Mouse (Mus musculus): Measurements from ENCODE around the gene Nt5c.

Nt5c gene

DNA sequence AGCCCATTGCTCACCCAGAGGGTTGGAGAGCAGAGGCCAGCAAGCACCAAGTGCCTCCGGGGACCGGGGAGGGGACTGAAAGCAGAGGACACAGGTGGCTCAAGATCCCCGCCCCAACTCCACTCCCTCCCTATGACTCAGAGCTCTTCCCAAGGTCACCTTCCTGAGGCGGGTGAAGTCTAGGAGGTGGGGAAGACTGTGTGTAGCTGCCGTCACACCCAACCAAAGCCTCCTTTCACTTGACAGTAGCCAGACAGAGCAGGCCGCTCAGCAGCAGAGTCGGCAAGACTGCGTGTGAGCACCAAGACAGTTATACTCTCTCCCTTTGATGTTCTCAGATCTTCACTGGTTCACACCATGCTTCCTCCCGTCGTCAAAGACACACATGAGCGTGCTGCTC lies 28.3 kb downstream of the Nt5c start:
- DNase-seq = no peak

DNA sequence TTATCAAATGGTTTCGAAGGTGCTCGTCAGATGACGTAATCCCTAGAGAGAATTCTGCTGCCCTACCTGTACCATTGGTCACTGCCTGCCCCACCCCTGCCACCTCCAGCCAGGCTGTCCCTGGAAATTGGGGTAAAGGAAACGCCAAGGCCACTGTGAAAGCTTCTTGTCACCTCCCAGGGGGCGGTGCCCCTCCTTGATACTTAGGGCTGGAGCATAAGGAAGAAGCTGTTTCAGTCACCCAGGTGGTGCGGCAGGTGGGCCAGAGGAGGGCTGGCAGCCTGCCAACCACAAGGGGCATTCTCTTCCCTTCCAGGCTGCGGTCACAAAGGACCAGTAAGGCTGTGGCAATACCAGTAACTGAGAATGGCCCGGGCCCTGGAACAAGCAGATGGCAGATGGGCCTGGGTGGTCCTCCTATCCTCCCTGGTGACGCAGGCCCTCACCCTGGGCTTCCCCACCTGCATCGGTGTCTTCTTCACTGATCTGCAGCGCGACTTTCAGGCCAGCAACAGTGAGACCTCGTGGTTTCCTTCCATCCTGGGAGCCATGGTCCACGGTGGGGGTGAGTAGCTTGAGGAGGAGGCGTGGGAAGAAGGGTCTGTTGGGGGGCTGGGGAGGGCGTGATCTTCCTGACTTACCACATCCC lies 29.3 kb downstream of the Nt5c start, which contains the start of gene Slc16a5:
Gene Slc16a5 (plus strand): TSS at position 232 of the 649 bp plus-strand sequence.
- DNase-seq = no peak

DNA sequence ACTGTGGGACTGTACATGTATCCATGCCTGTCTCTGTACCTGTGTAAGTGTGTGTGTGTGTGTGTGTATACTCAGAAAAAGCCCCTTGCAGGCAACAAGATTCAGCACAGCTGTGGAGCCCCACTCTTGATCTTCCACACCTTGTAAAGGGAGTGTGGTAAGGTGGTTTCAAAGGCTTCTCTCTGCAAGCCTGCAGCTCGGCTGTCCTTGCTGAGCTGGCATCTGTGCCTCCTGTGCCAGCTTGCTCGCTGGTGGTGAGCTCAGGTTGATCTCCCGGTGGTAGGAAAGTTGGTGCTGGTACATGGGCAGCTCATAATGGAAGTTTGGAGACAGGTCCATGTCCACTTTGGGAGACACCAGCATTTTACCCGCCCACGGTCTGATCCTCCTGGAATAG lies 29.8 kb downstream of the Nt5c start:
- no peak for DNase-seq

DNA sequence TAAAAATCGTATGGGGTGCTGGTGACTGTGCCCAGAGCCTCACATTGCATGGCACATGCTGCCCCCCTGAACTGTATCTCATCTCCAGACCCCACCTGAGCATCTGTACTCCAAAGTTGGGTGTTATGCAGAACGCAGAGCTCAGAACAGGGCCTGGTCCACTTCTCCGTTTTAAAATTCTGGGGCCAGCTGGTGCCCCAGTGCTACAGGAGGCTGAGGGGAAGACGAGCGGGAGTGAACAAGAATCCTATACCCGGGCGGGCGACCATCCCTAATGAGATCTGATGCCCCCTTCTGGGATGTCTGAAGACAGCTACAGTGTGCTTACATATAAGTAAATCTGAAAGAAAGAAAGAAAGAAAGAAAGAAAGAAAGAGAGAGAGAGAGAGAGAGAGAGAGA lies 30.7 kb downstream of the Nt5c start:
- DNase-seq = peak; percentile 81

DNA sequence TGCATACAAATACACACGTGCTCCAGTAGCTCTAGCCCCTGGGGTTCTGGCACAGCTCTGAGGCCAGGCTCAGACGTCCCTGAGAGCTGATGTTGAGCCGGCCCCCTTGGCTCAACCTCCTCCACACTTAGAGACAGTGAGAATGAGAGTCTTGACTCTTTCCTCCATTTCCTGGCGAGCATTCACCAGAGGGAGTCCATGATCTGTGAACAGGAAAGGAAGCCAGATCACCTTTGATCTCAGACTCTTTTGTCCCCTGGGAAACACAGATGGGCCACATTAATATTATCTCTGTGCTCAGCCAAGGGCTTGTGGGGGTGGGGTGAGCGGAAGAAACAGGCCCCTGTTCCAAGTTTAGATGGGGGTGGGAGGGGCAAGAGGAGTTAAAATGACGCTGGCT lies 34.3 kb downstream of the Nt5c start:
- peak; percentile 93 for DNase-seq

DNA sequence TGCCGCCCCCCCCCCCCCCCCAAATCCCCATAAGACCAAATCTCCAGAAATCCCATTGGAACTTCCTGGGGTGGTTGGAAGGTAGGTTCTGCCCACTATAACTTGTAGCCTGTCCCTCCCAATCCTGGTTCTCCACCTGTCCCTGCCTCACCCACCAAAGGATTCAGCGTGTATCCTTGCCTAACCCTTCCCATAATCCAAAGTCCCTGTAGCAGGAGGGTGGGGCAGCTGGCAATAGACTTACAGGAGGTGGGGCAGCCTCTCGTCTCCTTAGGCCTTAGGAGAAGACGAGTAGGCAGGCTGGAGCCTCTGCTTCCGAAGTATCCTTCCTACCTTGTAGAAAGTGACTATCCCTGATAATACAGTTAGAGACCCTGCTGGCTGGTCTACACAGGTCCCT lies 35.5 kb downstream of the Nt5c start:
- peak; percentile 70 for DNase-seq

DNA sequence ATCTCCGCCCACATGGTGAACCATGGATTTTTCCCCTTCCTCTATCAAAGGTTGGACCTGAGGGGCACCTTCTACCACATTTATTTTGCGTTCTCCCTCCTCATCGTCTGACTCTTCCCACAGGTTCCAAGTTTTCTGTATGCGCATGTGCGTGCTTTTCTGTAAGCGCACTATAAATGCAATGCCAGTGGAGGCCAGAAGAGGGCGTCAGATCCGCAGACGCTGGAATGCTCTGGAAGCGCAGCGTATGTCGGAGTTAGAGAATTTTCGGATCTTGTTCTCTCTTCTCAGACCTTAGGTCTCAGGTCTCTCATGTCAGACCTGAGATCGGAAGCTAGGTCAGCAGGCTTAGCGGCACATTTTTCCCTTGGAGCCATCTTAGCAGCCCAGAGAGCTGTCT lies 36.0 kb downstream of the Nt5c start:
- DNase-seq = peak; percentile 68

DNA sequence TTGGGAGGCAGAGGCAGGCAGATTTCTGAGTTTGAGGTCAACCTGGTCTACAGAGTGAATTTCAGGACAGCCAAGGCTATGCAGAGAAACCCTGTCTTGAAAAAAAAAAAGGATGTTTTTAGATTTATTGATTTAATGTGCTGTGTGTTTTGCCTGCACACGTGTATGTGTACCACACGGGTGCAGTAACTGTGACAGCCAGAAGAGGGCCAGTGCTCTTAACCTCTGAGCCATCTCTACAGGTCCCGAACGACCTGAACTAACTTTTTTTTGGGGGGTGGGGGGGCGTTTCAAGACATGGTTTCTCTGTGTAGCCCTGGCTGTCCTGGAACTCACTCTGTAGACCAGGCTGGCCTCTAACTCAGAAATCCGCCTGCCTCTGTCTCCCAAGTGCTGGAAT lies 36.8 kb downstream of the Nt5c start:
- DNase-seq = peak; percentile 49

DNA sequence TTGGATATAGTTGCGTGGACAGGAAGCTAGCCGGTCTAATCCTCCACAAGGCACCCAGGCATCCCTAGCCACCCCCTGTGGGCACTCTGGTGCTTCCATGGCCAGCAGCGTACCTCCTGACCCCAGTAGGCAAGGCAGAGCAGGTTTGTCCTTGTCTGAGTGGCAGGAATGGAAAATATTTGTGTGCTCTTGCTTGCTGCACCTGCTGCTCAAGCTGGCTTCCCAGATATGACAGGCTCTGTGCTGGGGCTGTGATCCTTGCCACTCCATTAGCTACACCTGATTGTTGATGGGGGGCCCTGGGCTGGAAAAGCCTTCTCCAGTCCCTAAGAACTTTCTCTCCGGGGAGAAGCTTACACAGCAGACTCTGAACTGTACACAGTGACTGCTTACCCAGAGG lies 38.4 kb downstream of the Nt5c start:
- no peak for DNase-seq

DNA sequence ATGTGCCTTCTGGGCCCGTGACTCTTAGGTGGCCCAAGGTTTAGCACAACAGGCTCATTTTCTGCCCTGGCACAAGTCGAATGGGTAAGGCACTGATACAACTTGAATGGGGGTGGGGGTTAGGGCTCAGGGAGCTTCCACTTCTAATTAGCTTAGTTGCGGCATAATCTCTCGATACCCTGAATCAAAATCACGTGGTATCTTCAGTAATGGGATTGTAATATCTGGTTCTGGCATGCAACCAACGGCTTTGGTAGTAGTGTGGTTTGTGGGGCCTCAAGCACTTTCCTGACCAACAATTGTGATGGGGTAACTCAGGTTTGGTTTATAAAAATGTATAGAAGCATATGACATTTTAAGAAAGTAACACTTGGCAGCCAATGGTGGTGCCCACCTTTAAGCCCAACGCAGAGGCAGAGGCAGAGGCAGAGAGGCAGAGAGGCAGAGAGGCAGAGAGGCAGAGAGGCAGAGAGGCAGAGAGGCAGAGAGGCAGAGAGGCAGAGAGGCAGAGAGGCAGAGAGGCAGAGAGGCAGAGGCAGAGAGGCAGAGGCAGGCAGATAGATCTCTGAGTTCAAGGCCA lies 39.3 kb downstream of the Nt5c start:
- no peak for DNase-seq

DNA sequence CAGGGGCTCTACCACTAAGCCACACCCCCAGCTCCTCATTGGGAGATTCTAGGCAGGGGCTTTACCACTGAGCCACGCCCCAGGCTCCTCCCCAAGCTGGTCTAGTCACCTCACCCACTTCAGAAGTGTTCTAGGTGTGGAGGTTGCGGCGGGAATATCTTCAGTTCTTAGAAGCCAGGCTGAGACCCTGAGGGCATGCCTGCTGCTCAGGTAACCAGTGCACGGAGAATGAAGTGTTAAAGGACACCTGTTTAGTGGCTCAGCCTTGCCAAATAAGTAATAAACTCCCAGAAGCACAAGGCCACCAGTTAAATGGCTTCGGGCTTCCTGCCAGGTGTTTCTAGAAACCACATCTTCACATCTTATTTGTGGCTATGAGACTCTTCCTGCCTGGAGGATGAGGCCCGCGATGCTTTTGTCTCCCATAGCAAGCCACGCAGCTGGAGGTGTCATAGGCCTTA lies 39.9 kb downstream of the Nt5c start:
- peak; percentile 65 for DNase-seq

DNA sequence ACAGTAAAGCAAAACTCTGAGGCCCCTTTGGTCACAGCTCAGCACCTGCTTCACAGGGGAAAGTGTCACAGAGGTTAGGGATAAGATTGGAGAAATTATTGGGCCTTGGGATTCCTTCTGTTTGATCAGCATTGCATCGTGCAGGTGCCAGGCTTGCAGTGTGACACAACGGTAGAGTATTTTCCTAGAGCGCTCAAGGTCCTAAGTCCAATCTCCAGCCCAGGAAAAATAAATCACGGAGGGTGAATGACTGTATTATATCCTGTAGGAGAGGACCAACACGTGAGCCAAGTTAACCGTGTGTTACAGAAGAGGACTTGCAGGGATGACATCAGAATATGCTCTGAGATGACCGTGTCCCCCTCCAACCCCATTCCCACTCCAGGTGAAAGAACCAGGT lies 41.5 kb downstream of the Nt5c start:
- no peak for DNase-seq

DNA sequence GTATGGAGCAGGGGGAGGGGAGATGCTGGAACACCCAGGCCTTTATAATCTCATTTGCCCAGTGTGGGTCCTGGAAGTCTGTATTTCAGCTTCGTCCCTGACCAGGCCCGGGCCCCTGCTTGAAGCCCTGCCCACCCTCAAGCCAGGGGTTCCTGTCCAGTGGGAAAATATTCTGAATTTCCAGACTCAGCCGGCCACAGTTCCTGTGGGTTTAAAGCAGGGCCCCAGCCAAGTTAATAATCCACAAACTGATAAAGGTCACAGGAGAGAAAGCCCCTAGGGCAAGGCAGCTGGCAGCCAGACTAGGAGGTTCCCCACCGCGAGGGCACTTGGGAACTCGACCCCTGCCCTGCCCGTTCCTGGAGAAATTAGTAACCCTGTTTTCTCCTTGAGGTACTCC lies 42.7 kb downstream of the Nt5c start:
- peak; percentile 87 for DNase-seq

DNA sequence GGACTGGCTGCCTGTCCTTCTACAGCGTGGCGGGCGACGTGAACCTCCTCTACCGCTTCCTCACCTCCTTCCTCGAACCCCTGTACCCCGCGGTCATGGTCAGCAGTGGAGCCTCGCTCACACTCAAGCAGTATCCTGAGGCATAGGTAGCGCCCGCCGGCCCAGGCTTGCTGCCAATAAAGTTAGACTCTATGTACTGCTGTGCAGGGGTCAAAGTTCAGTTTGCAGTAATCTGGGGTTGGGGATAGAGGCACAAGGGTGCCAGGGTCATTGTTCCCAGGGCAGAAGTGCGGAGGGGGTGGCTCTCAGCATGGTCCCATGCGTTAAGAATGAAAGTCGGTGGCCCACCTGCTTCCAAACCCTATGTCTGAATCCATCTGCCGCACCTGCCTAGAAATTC lies 43.6 kb downstream of the Nt5c start:
- DNase-seq = no peak

DNA sequence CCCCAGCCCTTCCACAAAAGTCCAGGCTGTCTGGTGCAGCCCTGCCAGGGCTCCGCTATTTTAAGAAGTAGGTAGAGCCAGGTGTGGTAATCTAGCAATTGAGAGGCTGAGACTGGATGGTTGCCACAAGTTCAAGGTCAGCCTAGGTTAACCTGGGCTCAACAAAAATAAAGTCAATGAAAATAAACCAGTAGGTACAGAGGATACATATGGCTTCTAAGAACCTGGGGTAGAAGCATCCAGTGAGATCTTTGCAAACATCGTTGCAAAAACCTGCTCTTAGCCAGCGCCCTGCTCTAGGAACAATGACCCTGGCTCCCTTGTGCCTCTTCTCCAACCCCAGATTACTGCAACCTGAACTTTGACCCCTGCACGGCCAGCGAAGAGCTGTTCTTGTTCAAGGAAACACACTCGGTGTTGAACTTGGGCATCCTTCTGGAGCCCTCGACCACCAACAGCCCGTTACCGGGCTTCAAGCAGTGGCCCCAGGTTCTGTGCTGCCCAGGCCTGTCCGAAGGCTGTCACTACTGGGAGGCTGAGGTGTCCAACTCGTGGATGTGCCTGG lies 44.3 kb downstream of the Nt5c start:
- no peak for DNase-seq

DNA sequence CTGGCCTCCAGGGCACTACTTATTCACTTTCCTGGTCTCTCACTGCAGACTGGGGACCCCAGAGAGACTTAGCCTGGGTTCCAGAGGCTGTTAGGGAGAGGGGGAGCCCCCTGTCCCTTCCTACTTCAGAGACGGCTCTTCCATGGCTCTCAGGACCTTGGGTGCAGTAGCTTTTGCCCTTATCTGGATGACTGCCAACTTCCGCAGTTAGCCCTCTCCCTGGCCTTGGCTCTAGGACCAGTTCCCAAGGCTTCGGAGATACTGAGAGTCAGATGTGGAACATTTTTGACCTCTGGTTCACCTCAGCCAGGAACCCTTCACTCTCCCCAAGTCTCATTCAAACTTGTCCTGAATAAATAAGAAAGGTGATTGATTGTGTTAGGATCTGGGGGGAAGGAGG lies 44.8 kb downstream of the Nt5c start:
- peak; percentile 94 for DNase-seq

DNA sequence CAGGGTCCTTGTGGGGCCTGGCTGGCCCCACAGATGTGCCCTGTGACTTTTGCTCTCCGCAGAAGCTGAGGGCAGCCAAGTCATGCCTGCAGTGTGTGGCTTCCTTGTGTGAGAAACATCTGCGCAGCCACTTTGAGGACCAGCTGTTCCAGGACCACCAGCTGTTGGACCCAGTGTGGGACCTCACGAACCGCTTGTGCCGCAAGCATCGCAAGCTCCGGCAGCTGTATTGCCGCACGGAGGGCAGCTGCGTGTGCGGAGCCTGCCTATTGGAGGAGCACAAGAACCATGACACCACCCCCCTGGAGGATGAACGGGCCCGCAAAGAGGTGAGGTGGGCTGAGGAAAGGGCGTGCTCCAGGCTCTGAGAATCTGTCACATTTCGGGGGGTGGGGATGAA lies 50.2 kb downstream of the Nt5c start:
- DNase-seq = no peak

Data from heart, adult 11 months (tissue).